Mouse (Mus musculus) B cell, adult 2 months (primary cell): Measurements from ENCODE around the gene Dis3l2.

Experiments used
- DNase-seq, 2 experiments: peaks; one replicate each; pipeline ENCODE4 v3.0.0; 2022

Dis3l2 gene

DNA sequence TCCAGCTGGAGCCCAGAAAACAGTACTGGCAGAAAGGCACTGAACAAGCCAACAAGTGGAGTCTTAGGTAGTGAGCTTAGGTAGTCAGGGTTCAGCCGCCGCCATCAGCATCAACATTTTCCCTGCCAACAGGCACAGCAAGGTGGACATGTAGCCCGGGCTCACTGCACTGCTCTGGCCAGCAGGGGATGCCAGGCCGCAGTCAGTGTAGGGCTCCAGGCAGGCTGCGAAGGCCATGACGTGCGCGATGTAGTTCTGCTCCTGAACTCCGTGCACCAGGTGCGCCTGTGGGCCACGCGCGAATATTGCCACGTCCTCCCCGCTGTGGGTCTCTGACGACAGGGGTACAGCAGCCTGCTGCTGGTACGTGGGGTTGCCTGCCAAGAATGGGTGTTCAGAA, 383.4 kb downstream of the Dis3l2 start:
- no peak for DNase-seq

DNA sequence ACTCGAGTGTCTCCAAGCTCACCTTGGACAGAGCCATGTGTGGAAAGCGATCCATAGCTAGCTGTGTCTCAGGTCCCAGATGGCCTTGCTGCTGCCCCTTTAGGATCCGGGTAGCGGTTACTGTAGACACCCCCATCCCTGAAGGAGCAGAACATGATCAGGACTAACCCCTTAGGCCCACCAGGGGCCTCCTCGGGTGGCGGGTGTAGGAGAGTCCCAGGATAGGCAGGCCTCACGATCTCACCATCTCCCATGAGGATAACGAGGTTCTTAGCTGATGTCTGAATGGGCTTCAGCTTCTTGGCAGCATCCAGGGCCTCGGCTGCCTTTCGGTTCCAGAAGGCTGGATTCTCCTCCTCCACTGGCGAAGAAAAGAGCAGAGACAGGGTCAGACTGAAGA, 385.6 kb downstream of the Dis3l2 start:
- no peak for DNase-seq

DNA sequence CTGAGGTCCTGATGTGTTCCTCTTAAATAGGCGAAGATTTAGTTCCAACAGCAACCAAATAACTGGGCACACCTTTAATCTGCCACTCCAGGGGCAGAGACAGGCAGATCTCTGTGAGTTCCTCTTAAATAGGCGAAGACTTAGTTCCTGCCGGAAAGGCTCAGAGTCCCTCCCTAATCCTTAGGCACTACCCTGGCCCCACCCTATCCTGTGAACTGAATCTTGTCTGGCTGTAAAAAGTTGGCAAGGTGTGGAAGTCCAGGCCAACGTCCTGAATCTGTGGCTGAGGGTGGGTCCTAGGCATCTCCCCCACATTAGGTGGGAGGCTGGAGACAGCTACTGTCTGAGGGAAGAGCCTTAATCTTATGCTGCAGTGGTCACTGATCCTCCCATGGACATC, 386.2 kb downstream of the Dis3l2 start, which contains the start of gene Alppl2:
TSS of gene Alppl2 (minus strand) at position 101 of the 400 bp plus-strand sequence.
- DNase-seq: no peak

DNA sequence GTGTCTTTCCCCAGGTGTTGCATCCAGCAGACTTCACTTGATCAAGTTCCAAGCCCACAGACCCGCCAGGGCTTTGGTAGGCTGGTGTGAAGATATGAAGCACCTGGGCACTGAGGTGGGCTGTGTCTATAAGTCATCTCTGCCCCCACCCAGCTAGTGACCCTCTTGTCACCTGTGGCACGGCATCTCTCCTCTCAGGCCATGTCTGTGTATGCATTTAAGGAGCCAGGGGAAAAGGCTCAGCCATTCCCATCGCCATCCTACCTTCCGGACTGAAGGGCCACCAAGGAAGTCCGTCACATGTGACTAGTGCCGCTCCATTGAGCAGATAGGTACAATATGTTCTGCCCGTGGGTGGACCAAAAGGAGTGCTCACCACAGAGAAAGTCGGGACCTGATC, 392.0 kb downstream of the Dis3l2 start:
- DNase-seq: no peak

DNA sequence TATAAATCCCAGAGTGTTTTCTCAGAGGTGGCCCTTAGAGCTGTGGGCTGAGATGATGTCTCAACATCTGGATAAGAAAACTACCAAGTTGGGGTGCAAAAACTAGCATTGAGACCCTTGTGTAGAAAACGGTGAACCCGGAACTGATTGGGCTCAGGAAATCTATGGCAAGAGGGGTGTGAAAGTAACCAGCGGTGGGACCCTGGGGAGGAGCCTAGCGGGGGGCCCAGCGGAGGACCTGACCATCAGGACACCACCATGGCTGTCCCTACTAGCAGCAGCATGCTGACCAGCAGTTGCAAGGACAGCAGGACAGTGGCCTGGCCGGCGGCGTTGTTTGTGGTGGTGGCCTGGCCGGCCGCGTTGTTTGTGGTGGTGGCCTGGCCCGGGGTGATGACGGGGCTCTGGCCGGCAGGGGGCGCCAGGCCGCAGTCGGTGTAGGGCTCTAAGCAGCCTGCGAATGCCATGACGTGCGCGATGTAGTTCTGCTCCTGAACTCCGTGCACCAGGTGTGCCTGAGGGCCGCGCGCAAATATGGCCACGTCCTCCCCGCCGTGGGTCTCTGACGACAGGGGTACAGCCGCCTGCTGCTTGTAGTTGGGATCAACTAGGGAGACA, 394.9 kb downstream of the Dis3l2 start:
- DNase-seq: peak; percentile 62 to 68
